Mouse (Mus musculus) CD4-positive, CD25-positive, alpha-beta regulatory T cell, adult 2 months (primary cell): Measurements from ENCODE around the gene Prkg1.

Experiments used
- DNase-seq: peaks from one replicate; pipeline ENCODE4 v3.0.0-alpha.2; 2012; ENCODE audit warnings: low read depth, low spot score

Gene Prkg1

DNA sequence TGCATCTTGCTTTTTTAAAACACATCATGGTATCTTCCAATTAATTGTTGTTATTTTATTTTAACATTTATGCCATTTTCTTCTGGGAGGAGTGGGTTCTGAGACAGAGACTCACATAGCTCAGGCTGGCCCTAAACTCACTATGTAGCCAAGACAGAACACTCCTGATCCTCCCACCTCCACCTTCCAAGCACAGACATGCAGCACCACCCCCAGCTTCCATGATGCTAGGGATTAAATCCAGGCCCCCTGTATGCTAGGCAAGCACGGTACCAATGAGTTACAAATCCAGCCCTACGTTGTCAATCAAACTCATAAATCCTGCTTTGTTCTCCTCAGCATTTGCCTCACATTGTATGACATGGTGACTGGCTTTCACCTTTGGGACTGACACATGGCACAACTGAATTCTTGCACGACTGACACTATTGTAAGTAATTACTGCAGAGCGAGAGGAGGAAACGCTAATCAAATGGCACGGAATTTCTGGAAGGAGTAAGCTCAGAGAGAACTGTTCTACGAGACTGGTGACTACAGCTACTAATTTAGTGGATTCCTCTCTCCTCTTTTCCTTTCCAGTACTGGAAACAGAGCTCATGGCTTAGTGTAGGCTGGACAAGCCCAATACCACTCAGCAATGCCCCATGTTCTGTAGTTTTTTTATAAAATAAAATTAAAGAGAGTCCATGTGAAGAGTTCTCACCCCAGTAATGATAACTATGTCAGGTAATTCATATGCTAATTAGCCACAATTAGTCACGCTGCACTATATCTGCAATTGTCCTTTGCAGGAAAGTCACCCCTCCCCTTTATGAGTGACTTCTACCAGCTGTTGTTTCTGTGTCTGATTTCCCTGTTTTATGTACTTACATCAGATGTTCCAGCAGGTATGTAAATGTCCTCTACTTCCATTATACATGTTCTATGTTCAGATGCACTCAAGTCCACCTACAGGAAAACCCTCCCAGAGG, 133.6 kb downstream of the Prkg1 start:
- DNase-seq, result no peak

DNA sequence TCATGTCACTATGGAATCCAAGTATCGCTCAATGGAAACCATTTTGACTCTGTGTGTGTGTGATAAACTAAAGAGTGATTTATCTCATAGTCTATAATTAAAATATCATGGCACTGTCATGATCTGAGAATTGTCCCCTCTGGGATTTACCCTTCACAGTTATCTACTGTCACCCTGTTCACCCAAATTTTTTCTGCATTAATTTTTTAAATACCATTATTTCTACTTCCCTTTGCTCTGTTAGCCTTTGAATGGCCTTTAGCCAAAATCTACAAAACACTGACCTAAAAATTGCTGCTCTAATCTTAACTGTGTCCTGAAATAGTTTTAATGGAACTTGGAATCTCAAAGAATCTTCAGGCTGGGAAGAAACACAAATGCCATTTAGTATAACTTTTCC, 143.1 kb downstream of the Prkg1 start:
- DNase-seq, result no peak

DNA sequence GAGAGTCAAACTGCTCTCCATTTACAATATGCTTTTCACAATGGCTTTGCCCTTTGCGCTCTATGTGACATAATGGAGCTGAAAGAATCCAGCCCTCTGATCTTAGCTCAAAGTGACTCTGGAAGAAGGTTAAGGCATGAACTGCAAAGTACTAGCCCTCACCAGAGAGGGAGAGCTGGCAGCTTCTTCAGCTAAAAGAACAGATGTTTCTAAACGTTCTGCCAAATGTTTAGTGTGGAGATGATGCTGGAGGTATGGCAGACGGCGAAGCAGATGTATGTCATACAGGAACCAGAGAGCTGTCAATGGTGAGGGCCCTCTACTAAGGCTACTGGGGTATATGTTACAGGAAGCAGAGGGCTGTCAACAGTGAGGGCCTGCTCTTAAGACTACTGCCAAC, 148.0 kb downstream of the Prkg1 start:
- DNase-seq, result no peak

DNA sequence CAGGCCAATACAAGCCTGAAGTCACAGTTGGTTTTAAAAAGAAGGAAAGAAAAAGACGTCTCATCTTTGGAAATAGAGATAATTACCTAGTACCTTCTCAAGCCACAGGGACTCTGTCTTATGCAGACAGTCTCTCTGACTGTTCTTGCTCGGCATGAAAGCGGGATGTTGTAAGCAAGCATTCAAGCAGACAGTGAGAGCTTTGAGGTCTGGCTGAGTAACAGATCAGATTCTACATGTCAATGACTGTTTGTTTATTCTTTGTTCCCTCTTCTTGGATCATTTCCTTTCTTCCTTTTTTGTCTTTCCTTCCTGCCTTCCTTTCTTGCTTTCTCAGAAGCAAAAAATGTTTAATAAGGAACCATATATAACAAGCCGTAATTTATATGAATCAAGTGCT, 148.7 kb downstream of the Prkg1 start:
- no peak for DNase-seq

DNA sequence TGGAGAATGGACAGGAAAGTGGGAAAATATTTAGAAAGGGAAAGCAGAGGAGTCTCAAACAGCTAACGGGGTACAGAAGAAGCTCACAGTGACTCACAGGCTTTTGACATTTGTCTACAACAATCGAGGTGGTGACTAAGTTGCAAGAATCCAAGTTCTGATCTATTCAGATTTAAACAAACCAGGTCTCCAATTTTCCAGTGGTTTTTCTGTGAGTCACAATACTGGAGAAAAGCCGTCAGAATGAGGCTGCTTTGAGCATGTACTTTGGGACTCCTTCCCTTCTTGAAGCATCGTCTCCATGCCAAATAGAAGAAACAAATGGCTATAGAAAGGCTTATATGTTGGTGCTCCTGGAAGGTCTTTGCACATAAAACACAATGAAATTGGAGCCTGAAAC, 151.7 kb downstream of the Prkg1 start:
- DNase-seq, result no peak

DNA sequence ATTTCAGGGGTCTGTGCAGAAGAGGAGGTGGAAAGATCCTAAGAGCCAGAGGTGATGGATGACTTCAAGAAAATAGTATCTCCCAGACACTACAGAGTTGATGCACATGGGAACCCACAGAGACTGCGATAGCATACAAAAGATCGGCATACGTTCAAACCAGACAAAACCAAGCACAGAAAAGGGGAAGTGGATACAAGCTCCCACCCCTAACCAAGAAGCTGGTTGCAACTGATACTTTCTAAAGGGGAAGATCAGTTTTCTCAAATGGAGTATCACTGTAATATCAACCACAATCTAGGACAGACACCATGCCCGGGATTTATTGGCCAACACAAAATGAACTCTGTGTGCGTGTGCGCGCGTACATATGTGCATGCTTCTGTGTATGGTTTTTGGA, 162.3 kb downstream of the Prkg1 start:
- DNase-seq, result no peak

DNA sequence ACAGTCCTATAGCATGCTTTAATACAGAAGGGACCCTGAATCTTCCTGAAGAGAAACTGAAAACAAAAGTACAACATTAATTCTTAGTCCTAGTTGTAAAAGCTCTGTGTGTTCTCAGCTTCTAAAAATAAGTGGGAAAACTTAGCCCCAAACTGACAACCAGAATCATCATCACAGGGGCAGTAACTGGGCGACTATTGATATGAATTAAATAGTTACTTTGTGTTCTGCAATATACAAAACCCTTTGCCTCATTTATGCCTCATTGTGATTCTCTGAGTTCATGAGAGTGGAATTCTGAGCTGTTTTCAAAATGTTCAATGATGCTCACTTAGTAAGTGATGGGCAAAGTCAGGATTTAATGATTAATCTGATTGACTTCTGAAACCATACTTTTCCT, 170.8 kb downstream of the Prkg1 start:
- DNase-seq, result no peak

DNA sequence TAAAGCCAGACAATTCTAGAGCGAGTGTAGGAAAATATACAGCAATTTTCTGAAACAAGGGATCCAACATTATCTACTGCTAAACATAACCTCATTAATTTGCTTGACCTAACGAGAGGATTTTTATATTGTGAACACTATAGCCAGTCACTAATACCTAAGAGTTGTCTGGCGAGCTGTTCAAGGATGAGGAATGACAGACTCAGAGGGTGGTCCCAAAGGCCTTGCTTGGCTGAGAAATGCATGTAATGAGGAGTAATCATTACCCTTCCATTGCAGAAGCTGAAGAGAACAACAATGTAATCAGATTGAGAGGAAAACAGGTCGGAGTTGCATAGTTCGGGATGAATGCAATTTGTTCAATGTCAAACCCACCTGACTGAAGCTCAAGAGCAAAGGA, 174.1 kb downstream of the Prkg1 start:
- DNase-seq, result no peak

DNA sequence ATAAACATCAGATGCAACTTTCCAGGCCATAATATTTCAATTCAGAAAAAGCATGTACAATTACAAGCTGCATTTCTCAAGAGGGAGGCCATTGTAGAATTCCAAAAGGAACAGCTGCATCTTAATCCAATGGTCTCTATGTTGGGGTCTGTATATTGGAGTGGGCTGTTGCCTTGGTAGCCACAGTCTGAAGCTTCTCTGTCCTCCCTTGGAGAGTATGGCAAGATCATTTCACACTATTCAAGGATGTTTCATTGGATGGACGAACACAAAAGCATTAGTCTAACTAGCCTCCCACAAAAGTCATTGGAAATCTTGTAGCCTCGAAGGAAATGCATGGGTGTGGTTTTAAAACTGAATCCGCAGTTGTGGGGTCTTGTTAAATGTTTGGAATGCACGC, 187.7 kb downstream of the Prkg1 start:
- no peak for DNase-seq

DNA sequence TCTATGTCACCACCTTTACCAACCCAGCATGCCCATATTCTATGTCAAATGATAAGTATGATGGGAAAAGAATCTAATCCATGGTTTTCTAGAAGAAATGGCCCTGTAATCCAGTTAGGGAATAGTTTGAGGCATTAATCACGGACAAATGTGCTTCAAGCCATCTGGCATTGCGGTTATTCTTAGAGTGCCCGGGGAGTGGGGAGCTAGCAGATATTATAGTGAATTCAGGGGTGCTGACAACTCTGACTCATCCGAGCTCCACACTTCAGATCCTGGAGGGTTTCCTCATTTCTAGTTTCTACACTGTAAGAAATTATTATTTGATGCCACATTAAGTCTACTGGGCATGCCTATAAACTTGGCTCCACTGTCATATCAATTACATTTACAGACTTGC, 200.5 kb downstream of the Prkg1 start:
- DNase-seq, result no peak

DNA sequence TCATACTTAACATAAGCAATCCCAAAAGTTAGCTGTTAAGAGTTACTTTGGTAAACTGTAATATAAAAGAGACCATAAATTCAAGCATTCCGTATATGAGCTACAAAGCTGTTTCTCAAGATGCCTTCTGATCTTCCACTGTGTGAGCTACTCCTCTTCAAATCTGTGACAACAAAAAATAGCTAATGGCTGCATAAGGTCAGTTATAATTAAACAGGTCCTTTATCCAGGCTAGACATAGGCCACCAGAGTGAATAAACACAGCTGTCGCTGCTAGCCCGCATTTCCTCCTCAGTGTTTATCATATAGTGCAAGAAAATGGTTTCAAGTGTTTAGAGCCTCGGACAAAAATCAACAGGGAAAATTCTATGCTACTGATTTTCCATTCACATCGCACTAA, 218.8 kb downstream of the Prkg1 start:
- DNase-seq, result no peak

DNA sequence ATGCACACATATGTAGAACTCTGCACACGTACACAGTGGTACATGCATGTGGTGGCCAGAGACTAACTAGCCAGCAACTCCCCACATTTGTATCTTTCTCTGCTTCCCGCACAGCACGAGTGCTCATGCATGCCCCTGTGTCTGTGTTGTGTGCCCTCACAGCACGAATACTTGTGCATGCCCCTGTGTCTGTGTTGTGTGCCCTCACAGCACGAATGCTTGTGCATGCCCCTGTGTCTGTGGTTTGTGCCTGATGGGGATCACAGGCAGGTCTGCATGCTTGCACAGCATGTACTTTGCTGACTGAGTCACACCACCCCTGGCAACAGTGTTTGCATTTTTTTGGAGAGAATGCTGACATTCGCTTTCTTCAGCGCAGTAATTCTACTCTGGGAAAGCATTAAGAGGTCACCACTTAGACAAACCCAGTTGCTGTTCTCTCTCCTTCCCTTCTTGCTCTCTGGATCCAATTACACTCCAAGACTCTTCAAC, 233.5 kb downstream of the Prkg1 start:
- DNase-seq, result no peak

DNA sequence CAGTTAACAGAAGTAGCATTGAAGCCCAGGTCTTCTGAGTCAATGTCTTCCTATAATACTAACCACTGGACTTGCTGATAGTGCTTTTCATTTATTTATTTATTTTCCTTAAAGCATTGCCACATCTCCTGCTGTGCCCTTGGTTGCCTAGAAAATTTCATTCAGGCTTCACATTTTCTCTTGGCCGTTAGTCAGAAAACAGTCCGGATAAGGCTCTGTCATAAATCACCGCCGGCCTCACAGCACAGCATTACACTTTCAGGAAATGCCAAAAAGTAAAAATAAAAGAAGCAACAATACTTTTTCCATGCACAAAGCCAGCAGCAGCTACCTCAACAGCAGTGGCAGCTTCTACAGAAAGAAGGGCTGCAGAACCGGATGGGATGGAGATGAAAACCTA, 234.2 kb downstream of the Prkg1 start:
- no peak for DNase-seq

DNA sequence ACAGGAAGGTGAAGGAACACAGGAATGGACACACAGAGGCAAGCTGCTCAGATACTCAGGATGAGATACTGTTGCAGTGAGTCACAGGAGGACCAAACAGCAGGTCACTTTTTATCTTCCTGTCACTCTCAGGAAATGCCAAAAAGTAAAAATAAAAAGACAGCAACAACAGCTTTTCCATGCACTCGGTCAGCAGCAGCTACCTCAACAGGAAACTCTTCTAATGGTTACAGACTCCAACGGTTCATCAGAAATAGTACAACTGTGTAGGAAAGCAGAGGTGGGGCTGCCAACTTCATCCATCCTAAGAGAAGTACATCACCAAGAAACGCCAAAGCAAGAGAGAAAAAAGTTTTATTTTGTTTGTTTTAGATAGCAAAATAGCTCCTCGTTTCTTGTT, 234.9 kb downstream of the Prkg1 start:
- DNase-seq, result no peak

DNA sequence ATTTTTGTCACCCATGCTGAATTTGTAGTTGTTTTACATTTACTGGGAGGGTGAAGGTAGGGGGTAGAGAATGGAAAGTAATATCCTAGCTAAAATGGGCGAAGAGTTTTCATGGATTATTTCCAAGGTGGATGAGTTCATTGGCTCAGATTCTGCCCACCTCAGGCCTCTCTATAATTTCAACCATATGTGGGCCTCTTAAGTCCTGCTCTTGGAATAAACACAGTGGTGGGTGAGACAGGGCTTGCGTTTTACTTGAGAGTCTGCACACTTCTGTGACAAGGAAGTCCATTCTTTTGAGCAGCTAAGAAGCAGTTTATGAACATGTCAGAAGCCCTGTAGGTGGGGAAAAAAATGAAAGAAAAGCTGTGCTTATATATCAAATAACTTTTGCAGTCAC, 250.3 kb downstream of the Prkg1 start:
- no peak for DNase-seq

DNA sequence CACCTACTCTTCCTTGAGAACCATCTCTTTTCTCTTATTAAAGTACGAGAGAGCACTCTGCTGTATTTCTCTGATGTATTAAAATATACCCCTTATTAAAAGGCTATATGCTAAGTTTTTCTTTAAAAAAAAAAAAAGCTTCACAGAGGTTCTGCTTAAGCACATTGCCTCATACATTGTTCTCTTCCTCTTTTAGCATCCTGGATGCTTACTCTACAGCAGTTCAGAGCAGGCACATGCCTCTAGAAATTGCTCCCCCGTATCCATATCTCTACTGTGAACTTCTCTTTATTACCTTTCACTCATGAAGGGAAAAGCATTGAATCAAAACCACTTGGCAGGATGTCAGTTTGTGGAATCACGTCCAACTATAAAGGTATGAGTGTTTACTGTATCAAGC, 257.0 kb downstream of the Prkg1 start:
- DNase-seq, result no peak

DNA sequence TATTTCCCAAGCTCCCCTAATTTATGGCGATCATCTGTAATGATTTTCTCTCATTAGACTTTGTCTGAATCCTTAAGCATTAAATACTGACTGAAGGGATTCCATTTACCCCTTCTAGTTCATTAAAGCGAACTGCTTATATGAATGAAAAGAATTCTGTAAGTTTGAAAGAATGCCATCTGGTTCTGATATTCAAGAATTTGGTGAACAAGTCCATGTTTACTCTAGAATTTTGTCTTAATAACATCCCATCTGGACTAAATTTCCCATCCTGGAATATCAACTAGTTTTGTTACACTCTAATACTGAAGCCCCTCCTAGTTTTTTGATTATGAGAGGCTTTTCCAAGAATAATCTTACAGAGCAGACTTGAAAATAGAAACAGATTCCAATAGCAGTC, 258.5 kb downstream of the Prkg1 start:
- no peak for DNase-seq

DNA sequence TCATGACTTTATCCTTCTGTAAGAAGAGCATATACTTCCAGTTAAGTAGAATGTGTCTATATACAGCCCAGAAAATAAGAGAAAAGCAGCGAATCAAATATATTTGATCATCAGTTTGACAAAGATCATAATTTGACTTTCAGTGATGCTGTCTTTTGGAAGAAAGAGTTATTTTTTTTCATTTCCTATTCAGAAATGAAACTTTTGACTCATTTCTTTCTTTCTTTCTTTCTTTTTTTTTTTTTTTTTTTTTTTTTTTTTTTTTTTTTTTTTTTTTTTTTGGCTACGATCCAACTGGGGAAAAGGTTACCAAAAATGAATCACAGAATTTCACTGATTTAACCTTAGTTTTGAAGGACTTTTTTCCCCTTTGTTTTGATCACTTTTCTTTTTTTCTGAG, 259.8 kb downstream of the Prkg1 start:
- DNase-seq, result no peak

DNA sequence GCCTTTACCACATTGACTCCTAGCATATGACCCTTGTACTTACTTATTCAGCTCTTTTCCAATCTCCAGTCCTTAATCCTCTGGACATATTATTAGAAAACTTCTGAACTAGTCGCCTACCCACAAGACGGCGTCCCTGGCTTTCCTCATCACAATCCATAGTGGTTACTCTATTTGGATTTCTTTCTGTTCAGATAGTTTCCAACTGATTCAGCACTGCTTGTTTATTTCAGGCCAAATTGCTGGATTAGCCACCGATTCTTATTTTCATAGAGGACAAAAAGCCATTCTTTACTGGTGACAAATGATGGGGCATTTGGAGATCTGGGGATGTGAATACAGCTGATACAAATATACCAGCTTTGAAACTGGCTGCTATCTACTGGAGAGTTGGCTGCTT, 267.4 kb downstream of the Prkg1 start:
- no peak for DNase-seq

DNA sequence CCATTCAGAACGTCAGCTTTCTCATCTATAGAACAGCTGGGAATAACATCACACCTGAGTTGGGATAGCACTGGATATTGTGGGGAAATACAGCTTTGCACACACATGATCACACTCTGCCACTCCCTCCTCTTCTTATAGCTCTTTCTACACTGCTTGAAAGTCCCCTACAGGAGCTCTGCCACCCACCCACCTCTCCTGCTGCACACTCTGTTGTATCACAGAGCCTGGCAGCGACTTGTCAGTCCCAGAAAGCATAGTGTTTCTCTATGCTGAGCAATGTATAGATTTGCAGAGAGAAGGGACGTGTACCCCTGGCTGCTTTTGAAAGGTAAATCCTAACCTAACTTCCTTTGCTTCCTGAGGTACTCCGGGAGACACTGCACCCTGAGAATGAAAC, 275.2 kb downstream of the Prkg1 start:
- no peak for DNase-seq

DNA sequence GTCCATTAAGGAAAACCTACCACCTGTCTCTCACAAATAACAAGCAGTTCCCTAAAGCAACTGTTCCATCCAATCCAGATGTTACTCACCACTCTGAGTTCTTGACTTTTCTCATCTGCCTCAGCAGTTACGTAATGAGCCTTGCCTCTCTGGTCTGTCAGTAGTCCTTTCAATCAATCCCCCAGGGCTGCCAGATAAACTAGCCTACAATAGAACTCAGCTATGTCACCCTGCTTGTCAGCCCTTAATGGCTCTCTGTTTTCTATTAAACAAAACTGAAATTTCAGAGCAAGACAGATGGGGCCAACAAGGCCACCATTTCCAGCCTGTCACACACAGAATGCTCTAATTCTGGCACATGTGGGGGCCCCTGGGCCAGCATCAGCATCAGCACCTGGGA, 293.1 kb downstream of the Prkg1 start:
- no peak for DNase-seq

DNA sequence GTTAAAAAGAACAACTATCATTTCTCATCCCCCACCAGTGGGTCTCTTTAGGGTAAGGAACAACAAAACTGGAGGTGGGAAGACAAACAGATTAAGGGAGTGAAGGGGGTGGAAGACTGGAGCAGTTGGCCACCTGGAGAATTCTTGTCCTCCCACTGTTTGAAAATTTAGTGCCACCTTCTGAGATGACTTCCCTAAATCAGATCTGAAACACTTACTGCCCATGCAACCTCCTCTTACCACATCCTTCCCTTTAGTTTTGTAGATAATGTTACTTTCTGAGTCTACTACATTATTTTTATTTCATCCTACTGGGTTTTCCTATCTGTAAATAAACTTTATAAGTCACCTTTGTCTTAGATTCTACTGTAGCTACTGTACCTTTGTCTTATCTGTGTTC, 304.6 kb downstream of the Prkg1 start:
- DNase-seq, result no peak

DNA sequence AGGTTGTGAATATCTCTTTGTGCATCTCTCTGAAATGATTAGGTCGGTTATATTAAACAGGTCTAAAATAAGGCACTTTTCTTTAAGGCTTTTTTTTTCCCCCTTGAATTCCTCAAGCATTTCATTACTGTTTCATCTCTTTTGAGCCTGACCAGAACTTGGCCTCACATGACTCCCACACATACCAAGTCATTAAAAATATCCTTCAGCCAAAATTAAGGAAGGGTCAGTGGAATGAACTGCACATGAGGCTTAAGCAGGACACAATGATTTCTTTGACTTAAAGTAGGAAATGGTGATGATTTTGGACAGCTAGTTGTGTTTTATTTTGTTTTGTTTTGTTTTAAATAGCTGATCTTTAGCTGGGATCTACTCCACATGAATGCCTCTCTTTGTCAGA, 320.7 kb downstream of the Prkg1 start:
- DNase-seq, result no peak

DNA sequence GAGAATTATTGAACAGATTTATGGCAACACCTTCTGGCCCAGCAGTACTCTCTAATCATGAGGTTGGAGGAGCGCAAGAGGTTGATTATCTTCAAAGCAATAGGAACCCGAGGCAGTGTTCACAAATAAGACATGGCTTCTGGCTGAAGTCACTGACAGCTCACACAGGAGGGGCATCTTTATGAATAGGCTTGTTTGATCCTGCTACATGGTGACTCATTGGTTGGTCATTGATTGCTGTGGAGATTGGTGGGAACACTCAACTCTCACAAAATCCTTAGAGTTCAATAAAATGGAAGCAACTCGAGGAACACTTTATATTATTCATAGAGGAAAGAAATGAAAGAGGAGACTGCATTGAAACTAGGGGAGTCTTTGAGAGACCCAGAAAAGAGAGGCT, 322.5 kb downstream of the Prkg1 start:
- DNase-seq, result no peak
